In genomic region chr2:109692266-109693177, GRCm38 (mm10) we compare ENCODE assay signal across 8 mouse cellular contexts. TPM values are rescaled to one million over a fixed set of nuclear protein-coding genes. Genes with fewer than 3 reads are reported as not detected.
A peak's percentile ranks its signal among the peaks of the same experiment; 100 is the strongest.
DNase-seq lines count a peak whose midpoint lies in the region; ATAC-seq and TF ChIP-seq lines count a peak whose summit lies in the region.

No protein-coding gene starts in this region.

- DNase-seq in gastrocnemius, adult 2 months, result no peak
- no peak for DNase-seq in gastrocnemius, postnatal 4 days (ENCODE audit: low spot score in 2 of 2)
- peak; percentile 88 for DNase-seq in NIH3T3 (ENCODE audit: low read depth)
- peak; percentile 48 for DNase-seq in left cerebral cortex, adult 11 months (ENCODE audit: low spot score)
- DNase-seq in midbrain, postnatal 0 days (ENCODE audit: low spot score), result peak; percentile 66
- no peak for DNase-seq in ovary, postnatal 14 days (ENCODE audit: low spot score)
- DNase-seq in thymus, adult 18-20 months, result no peak

- 3% methylated on average over 34 of the region's 34 CpGs for WGBS in midbrain, postnatal 0 days

- peak overlapping the region; percentile 62 for H3K4me2 ChIP-seq in midbrain, postnatal 0 days (ENCODE audit: low read depth, low read length, poor library complexity, severe bottlenecking)

- H3K27me3 ChIP-seq in midbrain, postnatal 0 days (ENCODE audit: insufficient read depth, low read length), result no peaks in the 10 kb centered on the region

- intact Hi-C loops in gastrocnemius, adult 2 months (cut with DNase I), result loop anchor here (5.0 to 10.0 kb wide), 2 partner anchors 192 to 1000 kb away; no protein-coding TSS in a partner anchor

- TF ChIP-seq CTCF in gastrocnemius, adult 2 months (IDR thresholded peaks at IDR 0.05), result peak; percentile 25; the same call in 1 of the 2 replicates
- TF ChIP-seq CTCF in embryonic fibroblast, embryonic 13.5 days (IDR thresholded peaks at IDR 0.05; ENCODE audit: borderline replicate concordance, insufficient read depth, low read length), result peak; percentile 57; the same call in 1 of the 2 replicates
- TF ChIP-seq CTCF in midbrain, postnatal 0 days (IDR thresholded peaks at IDR 0.05), result peak; percentile 59

- peak; percentile 48; the same call in 1 of the 2 replicates for ATAC-seq in midbrain, postnatal 0 days (ENCODE audit: low FRiP score)

- 0 out of 2 replicates have a peak, but pooled peaks have one; percentile 22 for TF ChIP-seq POLR2A in embryonic fibroblast, embryonic 13.5 days (IDR thresholded peaks at IDR 0.05; ENCODE audit: low read depth, low read length)

- H3K9me3 ChIP-seq in midbrain, postnatal 0 days (ENCODE audit: low read length), result no peaks in the 10 kb centered on the region

- H3K36me3 ChIP-seq in midbrain, postnatal 0 days (ENCODE audit: insufficient read depth, low read length), result no peaks in the 10 kb centered on the region

- H3K27ac ChIP-seq in gastrocnemius, adult 2 months, result no peak overlapping the region
- no peak overlapping the region for H3K27ac ChIP-seq in embryonic fibroblast, embryonic 13.5 days (ENCODE audit: insufficient read depth, low read length)
- no peak overlapping the region for H3K27ac ChIP-seq in midbrain, postnatal 0 days (ENCODE audit: low read depth, low read length)

- peak overlapping the region; percentile 78 for H3K4me3 ChIP-seq in gastrocnemius, adult 2 months
- H3K4me3 ChIP-seq in embryonic fibroblast, embryonic 13.5 days (ENCODE audit: insufficient read depth, low read length), result peak overlapping the region; percentile 94
- H3K4me3 ChIP-seq in midbrain, postnatal 0 days (ENCODE audit: low read depth, low read length), result peak overlapping the region; percentile 60

- no peaks in the 10 kb centered on the region for H3K4me1 ChIP-seq in embryonic fibroblast, embryonic 13.5 days (ENCODE audit: control insufficient read depth, insufficient read depth, low read length)
- H3K4me1 ChIP-seq in midbrain, postnatal 0 days (ENCODE audit: insufficient read depth, low read length), result no peaks in the 10 kb centered on the region

- H3K9ac ChIP-seq in midbrain, postnatal 0 days (replicated peaks; ENCODE audit: low read length, poor library complexity, severe bottlenecking), result peak overlapping the region; percentile 48

RNA-seq across cellular contexts. Expression of gene Bdnf, which starts 18.0 kb away (rescaled TPM):
- total RNA-seq in gastrocnemius, adult 2 months (2021), result under 1 TPM; 0.50 to 0.84 TPM
- total RNA-seq in gastrocnemius, postnatal 4 days (2021), result under 1 TPM; 0.64 to 0.93 TPM
- 9.2 and 17.7 TPM in 2 replicates for polyA plus RNA-seq in embryonic fibroblast, embryonic 13.5 days (2011; ENCODE audit: insufficient read length, low read depth, missing spikeins)
- 7.2 and 7.8 TPM in 2 replicates for total RNA-seq in midbrain, postnatal 0 days (2014; rRNA removed)
- polyA plus RNA-seq in midbrain, postnatal 0 days (2015; fragmentation: Nextera tagmentation; extraction: Ambion mirVana), result 10.7 TPM in 2 replicates

Comparison
In these comparisons a context has a peak if more than half of its experiments do, and no peak if none do; other contexts are left out.
1. DNase-seq: peak in NIH3T3 (single experiment), left cerebral cortex, adult 11 months (single experiment) and midbrain, postnatal 0 days (single experiment); none in gastrocnemius, adult 2 months (single experiment), gastrocnemius, postnatal 4 days (0 of 2), ovary, postnatal 14 days (single experiment) and thymus, adult 18-20 months (0 of 2).
2. Peak in every context shown above with its lines, with median percentiles within 50 percentile points of each other: H3K4me3 ChIP-seq and CTCF ChIP-seq.